21 mouse cellular contexts compared by ENCODE assay signal in the genomic region with DNA sequence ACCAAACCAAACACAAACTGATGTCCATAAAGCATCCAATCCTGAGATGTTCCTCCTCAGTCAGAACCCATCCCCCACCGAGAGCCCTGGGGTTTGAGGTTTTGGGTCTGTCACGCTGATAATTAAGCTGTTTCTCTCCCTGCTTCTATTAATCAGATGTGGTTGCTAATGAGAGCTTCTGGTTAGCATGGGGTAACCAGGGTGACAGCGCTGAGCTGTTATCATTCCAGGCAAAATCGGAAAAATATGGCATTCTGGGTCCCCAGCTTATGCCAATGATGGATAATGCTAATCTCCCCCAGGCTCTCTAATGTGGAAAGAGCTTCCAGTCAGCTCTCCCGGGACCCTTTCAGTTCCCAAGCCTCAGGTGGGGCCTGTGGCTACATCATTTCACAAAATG. TPM values are rescaled to one million over a fixed set of nuclear protein-coding genes. Genes with fewer than 3 reads are reported as not detected.
DNase-seq lines count a peak whose midpoint lies in the region; ATAC-seq lines count a peak whose summit lies in the region.
"Had no signal": no experiment of that assay in that cellular context is flagged by ENCODE, and none has a peak within 500 bp of the region (broad histone marks: within the 10 kb centered on the region; RNA-seq: fewer than 3 reads in every experiment).

No protein-coding gene starts in this region.

- no peak overlapping the region for H3K4me2 ChIP-seq in forebrain, embryonic 13.5 days
- H3K4me2 ChIP-seq in forebrain, embryonic 11.5 days (ENCODE audit: low read depth, low read length, severe bottlenecking): no peak overlapping the region
- H3K4me2 ChIP-seq in hindbrain, embryonic 13.5 days: no peak overlapping the region
- no peak overlapping the region for H3K4me2 ChIP-seq in hindbrain, embryonic 14.5 days (replicated peaks)
- H3K4me2 ChIP-seq in midbrain, embryonic 13.5 days (replicated peaks): no peak overlapping the region
- H3K4me2 ChIP-seq in midbrain, embryonic 15.5 days: no peak overlapping the region
- H3K4me2 ChIP-seq: embryonic facial prominence, embryonic 13.5 days; heart, embryonic 12.5 days had no signal

- H3K9me3 ChIP-seq in forebrain, embryonic 13.5 days (replicated peaks): peaks cover 5% of the 10 kb centered on the region; the same call in 1 of the 2 replicates
- no peaks in the 10 kb centered on the region; the same call in 1 of the 2 replicates for H3K9me3 ChIP-seq in forebrain, embryonic 11.5 days (ENCODE audit: control insufficient read depth, low read length)
- no peaks in the 10 kb centered on the region for H3K9me3 ChIP-seq in hindbrain, embryonic 13.5 days
- no peaks in the 10 kb centered on the region for H3K9me3 ChIP-seq in hindbrain, embryonic 14.5 days (ENCODE audit: control insufficient read depth, low read length)
- H3K9me3 ChIP-seq in midbrain, embryonic 13.5 days: no peaks in the 10 kb centered on the region
- no peaks in the 10 kb centered on the region for H3K9me3 ChIP-seq in midbrain, embryonic 15.5 days
- H3K9me3 ChIP-seq: embryonic facial prominence, embryonic 13.5 days; hindbrain, embryonic 10.5 days had no signal

- ATAC-seq in forebrain, embryonic 13.5 days: no peak
- ATAC-seq in forebrain, embryonic 11.5 days (replicated peaks; ENCODE audit: low FRiP score): no peak
- ATAC-seq in hindbrain, embryonic 13.5 days (ENCODE audit: low FRiP score): no peak
- ATAC-seq in hindbrain, embryonic 14.5 days (ENCODE audit: low FRiP score): no peak
- ATAC-seq in midbrain, embryonic 13.5 days: no peak; the same call in 1 of the 2 replicates
- ATAC-seq in midbrain, embryonic 15.5 days (replicated peaks): no peak
- ATAC-seq: CD4-positive, CD25-positive, alpha-beta regulatory T cell, adult 4 months; inflammation-experienced regulatory T-cells, adult 6 months had no signal

- H3K36me3 ChIP-seq in forebrain, embryonic 13.5 days (ENCODE audit: poor library complexity, severe bottlenecking): peaks cover 12% of the 10 kb centered on the region
- H3K36me3 ChIP-seq in forebrain, embryonic 11.5 days (ENCODE audit: control insufficient read depth, insufficient read depth, low read length): no peaks in the 10 kb centered on the region
- peaks cover 12% of the 10 kb centered on the region for H3K36me3 ChIP-seq in hindbrain, embryonic 13.5 days
- peaks cover 12% of the 10 kb centered on the region; the same call in 1 of the 2 replicates for H3K36me3 ChIP-seq in hindbrain, embryonic 14.5 days (replicated peaks; ENCODE audit: control insufficient read depth, insufficient read depth)
- peaks cover 8% of the 10 kb centered on the region for H3K36me3 ChIP-seq in midbrain, embryonic 13.5 days
- no peaks in the 10 kb centered on the region for H3K36me3 ChIP-seq in midbrain, embryonic 15.5 days (replicated peaks)
- H3K36me3 ChIP-seq: embryonic facial prominence, embryonic 13.5 days; G1E; heart, embryonic 12.5 days; hindbrain, embryonic 10.5 days had no signal

- 0 out of 2 replicates have a peak overlapping the region, but pooled peaks have one; percentile 4 for H3K27ac ChIP-seq in forebrain, embryonic 13.5 days
- no peak overlapping the region for H3K27ac ChIP-seq in forebrain, embryonic 11.5 days (ENCODE audit: low read depth, low read length)
- H3K27ac ChIP-seq in hindbrain, embryonic 13.5 days: 0 out of 2 replicates have a peak overlapping the region, but pooled peaks have one; percentile 42
- no peak overlapping the region for H3K27ac ChIP-seq in hindbrain, embryonic 14.5 days
- 0 out of 2 replicates have a peak overlapping the region, but pooled peaks have one; percentile 27 for H3K27ac ChIP-seq in midbrain, embryonic 13.5 days
- H3K27ac ChIP-seq in midbrain, embryonic 15.5 days: no peak overlapping the region
- H3K27ac ChIP-seq: embryonic facial prominence, embryonic 13.5 days; gastrocnemius, adult 2 months; hindbrain, embryonic 10.5 days had no signal

- H3K9ac ChIP-seq in forebrain, embryonic 13.5 days: no peak overlapping the region
- no peak overlapping the region for H3K9ac ChIP-seq in forebrain, embryonic 11.5 days (ENCODE audit: low read length)
- no peak overlapping the region for H3K9ac ChIP-seq in hindbrain, embryonic 13.5 days
- no peak overlapping the region for H3K9ac ChIP-seq in hindbrain, embryonic 14.5 days
- no peak overlapping the region for H3K9ac ChIP-seq in midbrain, embryonic 13.5 days (replicated peaks)
- H3K9ac ChIP-seq in midbrain, embryonic 15.5 days: no peak overlapping the region
- H3K9ac ChIP-seq: embryonic facial prominence, embryonic 13.5 days; heart, embryonic 12.5 days had no signal

- DNase-seq in forebrain, embryonic 11.5 days (ENCODE audit: low spot score): no peak
- DNase-seq in hindbrain, embryonic 14.5 days (ENCODE audit: low spot score): no peak
- peak; percentile 24 for DNase-seq in retina, postnatal 1 day
- no peak for DNase-seq in retina, embryonic 14.5 days (ENCODE audit: low spot score)
- DNase-seq: adrenal gland, postnatal 10 days; B cell, adult 2 months; cerebellum, adult 18-20 months; cerebellum, adult 9-11 months; cerebellum, postnatal 36 days; gastrocnemius, adult 2 months; gastrocnemius, postnatal 25 days had no signal

- H3K4me3 ChIP-seq in forebrain, embryonic 13.5 days: no peak overlapping the region
- H3K4me3 ChIP-seq in forebrain, embryonic 11.5 days (ENCODE audit: low read depth, low read length): no peak overlapping the region
- H3K4me3 ChIP-seq in hindbrain, embryonic 13.5 days: no peak overlapping the region
- no peak overlapping the region for H3K4me3 ChIP-seq in hindbrain, embryonic 14.5 days (replicated peaks; ENCODE audit: low read length)
- no peak overlapping the region for H3K4me3 ChIP-seq in midbrain, embryonic 13.5 days (replicated peaks)
- no peak overlapping the region for H3K4me3 ChIP-seq in midbrain, embryonic 15.5 days
- H3K4me3 ChIP-seq: embryonic facial prominence, embryonic 13.5 days; gastrocnemius, adult 2 months; heart, embryonic 12.5 days; hindbrain, embryonic 10.5 days had no signal

- 52% methylated on average over 5 of the region's 5 CpGs for WGBS in forebrain, embryonic 13.5 days
- WGBS in forebrain, embryonic 11.5 days: 71% methylated on average over 5 of the region's 5 CpGs
- WGBS in hindbrain, embryonic 13.5 days: 34% methylated on average over 5 of the region's 5 CpGs
- 26% methylated on average over 5 of the region's 5 CpGs for WGBS in hindbrain, embryonic 14.5 days
- WGBS in midbrain, embryonic 13.5 days: 42% methylated on average over 5 of the region's 5 CpGs
- WGBS in midbrain, embryonic 15.5 days: 36% methylated on average over 5 of the region's 5 CpGs

- H3K4me1 ChIP-seq in forebrain, embryonic 13.5 days: no peaks in the 10 kb centered on the region
- H3K4me1 ChIP-seq in forebrain, embryonic 11.5 days (replicated peaks; ENCODE audit: control insufficient read depth, insufficient read depth, low read length): no peaks in the 10 kb centered on the region
- H3K4me1 ChIP-seq in hindbrain, embryonic 13.5 days (replicated peaks): peaks cover 10% of the 10 kb centered on the region
- 0 out of 2 replicates have a peak, but pooled peaks cover 7% of the 10 kb centered on the region for H3K4me1 ChIP-seq in hindbrain, embryonic 14.5 days (replicated peaks; ENCODE audit: control insufficient read depth, insufficient read depth, low read length)
- peaks cover 8% of the 10 kb centered on the region; the same call in 1 of the 2 replicates for H3K4me1 ChIP-seq in midbrain, embryonic 13.5 days (replicated peaks)
- no peaks in the 10 kb centered on the region for H3K4me1 ChIP-seq in midbrain, embryonic 15.5 days
- H3K4me1 ChIP-seq: embryonic facial prominence, embryonic 13.5 days; heart, embryonic 12.5 days had no signal

- H3K27me3 ChIP-seq in forebrain, embryonic 13.5 days: no peaks in the 10 kb centered on the region
- no peaks in the 10 kb centered on the region for H3K27me3 ChIP-seq in forebrain, embryonic 11.5 days (ENCODE audit: control insufficient read depth, insufficient read depth, low read length)
- 0 out of 2 replicates have a peak, but pooled peaks cover 3% of the 10 kb centered on the region for H3K27me3 ChIP-seq in hindbrain, embryonic 13.5 days
- H3K27me3 ChIP-seq in hindbrain, embryonic 14.5 days (ENCODE audit: control insufficient read depth, insufficient read depth, low read length): no peaks in the 10 kb centered on the region
- no peaks in the 10 kb centered on the region for H3K27me3 ChIP-seq in midbrain, embryonic 13.5 days
- no peaks in the 10 kb centered on the region for H3K27me3 ChIP-seq in midbrain, embryonic 15.5 days (replicated peaks)
- H3K27me3 ChIP-seq: embryonic facial prominence, embryonic 13.5 days had no signal

RNA-seq across cellular contexts. Expression of gene Slc6a1, which starts 38.1 kb away (rescaled TPM):
- 67.2 and 81.0 TPM in 2 replicates for polyA plus RNA-seq in forebrain, embryonic 13.5 days (2015; fragmentation: Nextera tagmentation; extraction: Ambion mirVana)
- polyA plus RNA-seq in forebrain, embryonic 11.5 days (2014; fragmentation: Nextera tagmentation; extraction: Ambion mirVana): 22.0 and 26.1 TPM in 2 replicates
- 78.0 and 87.2 TPM in 2 replicates for polyA plus RNA-seq in hindbrain, embryonic 13.5 days (2015; fragmentation: Nextera tagmentation; extraction: Ambion mirVana)
- polyA plus RNA-seq in hindbrain, embryonic 14.5 days (2014; fragmentation: Nextera tagmentation; extraction: Ambion mirVana): 135 and 154 TPM in 2 replicates
- 85.6 and 88.9 TPM in 2 replicates for polyA plus RNA-seq in midbrain, embryonic 13.5 days (2015; fragmentation: Nextera tagmentation; extraction: Ambion mirVana)
- 145 and 155 TPM in 2 replicates for polyA plus RNA-seq in midbrain, embryonic 15.5 days (2015; fragmentation: Nextera tagmentation; extraction: Ambion mirVana)
- polyA plus RNA-seq: G1E had no signal

Comparison
In these comparisons a context has a peak if more than half of its experiments do, and no peak if none do; other contexts are left out.
1. H3K27ac ChIP-seq: peak in forebrain, embryonic 13.5 days (single experiment), hindbrain, embryonic 13.5 days (single experiment) and midbrain, embryonic 13.5 days (single experiment); none in forebrain, embryonic 11.5 days (single experiment), hindbrain, embryonic 14.5 days (single experiment) and midbrain, embryonic 15.5 days (single experiment).